Mouse (Mus musculus) retina, adult 2 months (tissue): ENCODE results near the gene Dkkl1.

Experiments used
- DNase-seq: peaks from one replicate; pipeline ENCODE4 v3.0.0-alpha.2; 2012; ENCODE audit warnings: low read depth, low spot score

Gene Dkkl1

GRCm38 (mm10) chr7:45169495-45169894 is 42.5 kb downstream of the Dkkl1 start:
- no peak for DNase-seq

GRCm38 (mm10) chr7:45168656-45169055 is 43.3 kb downstream of the Dkkl1 start:
- no peak for DNase-seq

GRCm38 (mm10) chr7:45167761-45168445 is 44.0 kb downstream of the Dkkl1 start:
- DNase-seq, result no peak

DNA sequence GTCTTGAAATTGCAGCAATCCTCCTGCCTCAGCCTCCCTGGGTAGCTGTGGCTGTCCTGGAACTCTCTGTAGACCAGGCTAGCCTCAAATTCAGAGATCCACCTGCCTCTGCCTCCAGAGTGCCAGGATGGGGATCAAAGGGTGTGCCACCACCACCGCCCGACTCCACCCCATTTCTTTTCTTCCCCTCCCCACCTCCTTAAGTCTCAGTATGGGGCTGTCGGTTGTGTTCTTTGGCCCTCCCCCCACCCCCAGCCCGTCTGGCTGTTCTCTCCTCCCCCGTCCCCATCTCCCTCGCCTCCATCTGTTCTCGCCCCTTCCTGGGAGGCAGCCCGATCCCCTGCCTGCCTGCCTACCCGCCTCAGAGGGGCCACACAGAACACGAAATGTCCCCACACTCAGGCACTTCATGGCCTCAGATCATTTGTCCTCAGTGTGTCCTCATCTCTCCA is 45.0 kb downstream of the Dkkl1 start:
- DNase-seq, result no peak

DNA sequence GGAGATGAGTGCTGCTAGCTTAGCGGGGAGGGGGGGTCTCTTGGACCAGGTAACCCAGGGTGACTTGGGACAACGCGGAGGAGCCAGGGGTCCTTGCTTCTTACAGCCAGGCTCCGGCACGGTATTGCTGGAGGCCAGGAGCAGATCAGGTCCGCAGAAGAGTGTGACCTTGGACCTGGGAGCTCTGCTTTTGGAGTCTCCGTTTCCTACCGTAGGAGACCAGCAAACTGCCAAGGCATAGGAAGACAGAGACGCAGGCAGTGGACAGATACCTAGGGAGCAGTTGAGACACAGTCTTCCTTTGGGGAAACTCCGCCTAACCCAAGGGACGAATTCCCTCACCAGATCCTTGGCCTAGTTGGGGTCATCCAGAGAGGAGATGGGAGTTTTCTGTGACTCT is 46.2 kb downstream of the Dkkl1 start:
- no peak for DNase-seq

DNA sequence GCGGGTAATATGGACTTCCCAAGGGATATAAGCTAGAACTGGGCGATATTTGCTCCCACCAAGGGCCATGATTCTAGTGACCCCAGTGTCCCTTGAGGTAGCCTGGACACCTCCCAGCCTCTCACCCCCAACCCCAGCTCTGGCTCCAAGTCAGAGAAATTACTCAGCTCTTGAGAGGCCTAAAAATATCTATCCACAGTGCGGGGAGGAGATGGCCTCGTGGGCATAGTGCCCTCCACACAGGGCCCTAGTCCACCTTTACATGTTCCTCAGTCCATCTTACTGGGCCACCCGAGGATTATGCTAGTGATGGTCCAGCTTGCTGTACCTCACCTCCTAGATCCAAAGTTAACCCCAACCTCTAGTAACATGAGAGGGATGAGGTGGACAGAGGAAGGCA is 47.1 kb downstream of the Dkkl1 start:
- DNase-seq, result no peak

GRCm38 (mm10) chr7:45163735-45164490 is 48.0 kb downstream of the Dkkl1 start, which contains the start of gene Slc17a7:
Gene Slc17a7, plus strand, starts transcription at chr7:45163949.
- no peak for DNase-seq

- DNase-seq, result no peak
These were observed 48.8 kb downstream of the Dkkl1 start for GRCm38 (mm10) chr7:45162996-45163615.

DNA sequence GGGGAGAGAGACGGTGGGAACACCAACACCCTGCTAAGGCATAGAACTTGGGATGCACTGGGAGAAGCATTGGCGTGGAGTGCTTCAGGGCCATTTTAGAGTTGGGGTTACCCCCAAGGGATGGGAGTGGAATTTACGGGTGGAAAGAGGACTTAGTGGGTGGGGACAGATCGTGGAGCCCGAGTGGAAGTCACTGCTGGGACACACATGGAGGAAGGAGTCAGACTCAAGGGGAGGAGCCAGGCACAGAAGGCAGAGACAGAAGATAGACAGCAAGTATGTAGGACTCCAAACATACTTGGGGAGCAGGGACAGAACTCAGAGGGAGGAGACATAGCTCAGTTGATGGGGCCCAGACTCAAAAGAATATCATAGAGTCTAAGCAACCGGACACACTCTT is 49.4 kb downstream of the Dkkl1 start:
- no peak for DNase-seq

DNA sequence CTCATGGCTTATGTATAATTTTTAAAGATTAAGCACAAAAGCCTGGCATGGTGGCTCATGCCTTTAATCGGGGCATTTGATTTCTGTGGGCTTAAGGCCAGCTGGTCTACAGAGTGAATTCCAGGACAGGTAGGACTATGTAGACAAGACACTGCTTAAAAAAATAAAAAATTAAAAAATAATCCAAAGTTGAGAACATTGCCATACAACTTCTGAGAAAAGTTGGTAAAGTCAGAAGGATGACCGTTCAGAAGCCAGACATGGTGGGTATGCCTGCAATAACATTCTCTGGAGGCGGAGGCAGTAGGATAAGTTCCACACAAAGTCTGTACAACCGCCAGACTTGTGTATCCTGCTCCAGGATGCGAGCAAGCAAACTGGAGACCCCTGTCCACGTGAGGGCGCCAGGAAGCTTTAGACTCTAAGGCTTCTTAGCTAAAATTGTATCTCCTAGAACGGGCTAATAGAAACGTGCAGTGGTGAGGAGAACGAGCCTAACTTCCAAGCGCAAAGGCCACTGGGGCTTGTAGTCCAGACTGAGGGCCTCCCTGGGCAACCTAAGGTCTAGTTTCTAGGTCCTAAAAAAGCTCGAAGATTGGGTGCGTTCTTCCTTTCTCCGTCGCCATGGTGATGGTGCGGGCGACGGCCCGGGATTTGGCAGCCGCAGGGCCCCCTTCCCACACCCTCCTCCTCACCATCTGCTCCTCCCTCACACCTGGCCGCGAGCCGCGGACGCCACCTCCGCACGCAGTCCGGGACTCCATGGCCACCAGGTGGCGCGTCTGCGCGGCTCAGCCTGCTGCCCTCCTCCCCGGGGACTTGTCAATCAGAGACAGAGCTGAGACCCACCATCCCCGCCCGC is 50.1 kb downstream of the Dkkl1 start:
- peak; percentile 74 for DNase-seq

GRCm38 (mm10) chr7:45160866-45161265 is 51.1 kb downstream of the Dkkl1 start:
- no peak for DNase-seq

DNA sequence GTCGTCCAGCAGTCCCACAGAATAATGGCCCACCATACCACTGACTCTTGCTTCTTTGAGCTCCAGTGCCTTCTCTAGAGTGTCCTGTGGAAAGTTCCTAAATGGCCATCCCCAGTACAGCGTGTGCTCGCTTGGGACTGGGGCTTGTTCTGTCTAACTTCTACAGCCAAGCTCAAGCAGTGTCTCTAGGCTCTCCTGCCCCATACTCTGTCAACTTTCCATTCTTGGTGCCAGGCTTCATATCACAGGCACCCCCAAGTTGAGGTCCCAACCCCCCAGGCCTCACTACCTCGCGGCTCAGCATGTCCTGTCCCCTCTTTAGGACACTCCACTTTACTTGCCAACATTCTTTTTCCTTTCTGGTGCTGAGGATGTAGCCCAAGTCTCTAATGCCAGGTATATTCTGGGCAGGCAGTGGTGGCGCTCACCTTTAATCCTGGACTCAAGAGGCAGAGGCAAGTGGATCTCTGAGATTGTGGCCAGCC is 51.6 kb downstream of the Dkkl1 start:
- DNase-seq, result no peak

DNA sequence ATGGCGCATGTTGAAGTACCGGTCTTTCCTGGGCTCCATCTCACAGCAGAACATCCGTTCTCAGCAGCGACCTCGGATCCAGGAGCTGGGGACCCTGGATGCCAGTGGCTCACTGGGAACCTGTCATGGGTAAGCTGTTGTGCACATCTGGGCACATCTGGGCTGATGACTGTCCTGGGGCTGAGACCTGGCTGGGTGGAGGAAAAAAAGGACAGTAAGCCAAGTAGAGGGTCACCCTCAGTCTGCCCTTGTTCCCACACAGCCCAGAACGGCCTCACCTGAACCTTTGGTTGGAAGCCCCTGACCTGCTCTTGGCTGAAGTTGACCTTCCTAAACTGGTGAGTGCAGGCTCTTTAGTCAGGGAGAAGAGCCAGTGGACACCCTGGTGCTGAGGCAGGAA is 53.0 kb downstream of the Dkkl1 start:
- DNase-seq, result no peak
